Mouse (Mus musculus) testis, adult 2 months (tissue): ENCODE results near the gene Kcnc4.

Experiments used
- CTCF ChIP-seq: fragments of 200-500 bp; IDR thresholded peaks from 2 replicates; pipeline ENCODE4 v1.5.1; 2012; ENCODE audit warnings: low read depth, mild to moderate bottlenecking, inconsistent platforms, low read length, moderate library complexity; ENCODE audit not compliant: control insufficient read depth, insufficient read depth, insufficient replicate concordance
- POLR2A ChIP-seq: fragments of 200-500 bp; IDR thresholded peaks from 2 replicates; pipeline ENCODE4 v1.6.1; 2012; ENCODE audit warnings: low read depth, mild to moderate bottlenecking, inconsistent platforms, low read length, moderate library complexity; ENCODE audit not compliant: control insufficient read depth

DNA sequence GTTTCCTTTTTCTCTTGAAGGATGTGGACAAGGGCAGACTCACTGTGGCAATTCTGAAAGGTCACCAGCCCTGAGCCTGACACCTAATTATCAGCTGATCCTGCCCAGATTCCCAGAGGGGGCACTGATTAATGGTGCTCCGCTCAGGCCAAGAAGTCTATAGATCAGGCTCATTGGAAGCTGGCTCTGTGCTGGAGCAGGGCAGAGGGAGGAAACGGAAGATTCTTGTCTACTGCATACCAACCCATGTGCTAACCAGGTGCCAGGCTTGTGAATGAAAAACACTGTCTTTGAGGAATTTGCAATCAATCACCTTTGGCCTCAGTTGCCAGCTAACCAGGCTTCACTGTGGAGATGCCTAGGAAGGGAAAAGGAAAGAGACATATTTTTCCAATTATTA lies 39.2 kb downstream of the Kcnc4 start:
- no peak for TF ChIP-seq POLR2A
- TF ChIP-seq CTCF, result no peak
